Mouse (Mus musculus) thymus, adult 2 months (tissue): ENCODE measurements at regions not wholly inside any gene's neighbourhood (a gene's known extent, or its start where the extent isn't known, plus 50 kb on each side); places are given as distances from the start of the nearest gene placed in this dataset.

Experiments used
- CTCF ChIP-seq: fragments of 200-500 bp; IDR thresholded peaks from 2 replicates; pipeline ENCODE4 v1.5.1; 2012; ENCODE audit warnings: mild to moderate bottlenecking, control low read depth, low read length, moderate library complexity, borderline replicate concordance; ENCODE audit not compliant: control insufficient read depth, poor library complexity, insufficient read depth; ENCODE audit errors: extremely low read depth
- POLR2A ChIP-seq: fragments of 200-500 bp; IDR thresholded peaks from 2 replicates; pipeline ENCODE4 v1.6.1; 2012; ENCODE audit warnings: mild to moderate bottlenecking, low read length, control low read depth, moderate library complexity; ENCODE audit not compliant: control insufficient read depth, poor library complexity, insufficient read depth; ENCODE audit errors: extremely low read depth

- no peak for TF ChIP-seq CTCF
- TF ChIP-seq POLR2A, result no peak
Measured at GRCm38 (mm10) chr10:43641169-43641945, 63.3 kb downstream of the Cd24a start.
